Mouse (Mus musculus) erythroblast, adult 5-6 weeks (primary cell): ENCODE results near the gene Inafm2. TPM values are rescaled to one million over a fixed set of nuclear protein-coding genes. Genes with fewer than 3 reads are reported as not detected.

ENCODE experiments used
- ATAC-seq: replicated peaks from 2 replicates; pipeline ENCODE4 v1.8.0; 2016; ENCODE audit warnings: moderate number of reproducible peaks, mild to moderate bottlenecking, moderate TSS enrichment, inconsistent platforms; ENCODE audit not compliant: poor library complexity, low FRiP score, severe bottlenecking
- total RNA-seq, 2 experiments: library from RNA; stranded (forward) in 1 of 2; stranded (reverse) in 1 of 2; fragments of 150-400 nt in 1 of 2; fragments of 200-764, 138-1000 nt in 1 of 2; gene quantifications; 2 replicates each; pipeline versions ENCODE4 v1.2.3 to v1.2.4; 2015 to 2017; ENCODE audit warnings: low replicate concordance in 2 of 2

Gene Inafm2
- total RNA-seq, 2 experiments from 2014 or later = 4.6 to 6.5 TPM

- ATAC-seq = no peak
These were observed 30.3 kb downstream of the Inafm2 start for GRCm38 (mm10) chr2:118775846-118776245.

GRCm38 (mm10) chr2:118776295-118776694 lies 30.7 kb downstream of the Inafm2 start:
- no peak for ATAC-seq

- ATAC-seq = no peak
These were observed 32.9 kb downstream of the Inafm2 start for GRCm38 (mm10) chr2:118778418-118778817.

GRCm38 (mm10) chr2:118779065-118779464 lies 33.5 kb downstream of the Inafm2 start:
- ATAC-seq = no peak

DNA sequence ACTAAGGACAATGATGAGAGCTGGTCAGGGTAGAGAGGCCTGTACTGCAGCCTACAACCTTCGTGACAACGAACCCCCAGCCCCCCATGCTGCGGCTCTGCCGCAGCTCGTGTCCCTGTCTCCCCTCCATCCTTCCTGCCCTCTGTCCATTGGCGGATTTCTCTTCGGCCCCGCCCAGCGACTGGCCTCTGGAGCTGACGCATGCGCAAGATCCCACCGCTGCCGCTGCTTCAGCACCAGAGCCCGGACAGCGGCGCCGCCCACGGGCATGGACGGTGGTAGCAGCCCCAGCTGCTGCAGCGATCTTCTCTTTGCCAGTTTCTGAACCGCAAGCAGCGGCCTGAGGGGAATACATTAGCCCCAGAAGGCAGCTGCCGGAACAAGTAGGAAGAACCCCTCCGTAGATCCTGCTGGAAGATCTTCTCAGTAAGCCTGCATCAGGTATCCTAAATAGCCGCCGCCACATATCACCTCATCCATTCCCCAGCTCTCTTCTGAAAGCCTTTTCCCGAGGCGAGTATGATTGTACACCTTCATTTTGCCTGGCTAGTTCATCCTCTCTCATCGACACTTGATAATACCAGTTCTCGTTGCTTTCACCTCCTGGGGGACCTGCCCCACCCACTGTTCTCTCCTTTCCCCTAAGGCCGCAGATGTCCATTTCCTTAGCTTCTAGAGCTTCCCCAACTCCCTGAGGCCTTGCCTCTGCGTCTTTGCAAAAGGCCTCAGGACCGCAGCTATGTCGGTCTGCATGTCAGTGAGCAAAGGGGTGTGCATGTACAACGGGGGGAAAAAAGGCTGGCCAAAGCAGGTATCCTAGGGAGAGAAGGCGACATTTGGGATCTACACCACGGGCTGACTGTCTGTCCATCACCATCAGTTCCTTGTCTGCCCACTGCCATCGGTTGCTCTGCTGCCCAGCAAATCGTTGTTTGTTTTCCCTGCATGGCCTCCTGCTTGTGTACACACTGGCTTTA lies 34.2 kb downstream of the Inafm2 start, which contains the start of gene Disp2:
Disp2 (plus strand) TSS at position 216 of the 977 bp plus-strand sequence.
- peak; percentile 88 for ATAC-seq

DNA sequence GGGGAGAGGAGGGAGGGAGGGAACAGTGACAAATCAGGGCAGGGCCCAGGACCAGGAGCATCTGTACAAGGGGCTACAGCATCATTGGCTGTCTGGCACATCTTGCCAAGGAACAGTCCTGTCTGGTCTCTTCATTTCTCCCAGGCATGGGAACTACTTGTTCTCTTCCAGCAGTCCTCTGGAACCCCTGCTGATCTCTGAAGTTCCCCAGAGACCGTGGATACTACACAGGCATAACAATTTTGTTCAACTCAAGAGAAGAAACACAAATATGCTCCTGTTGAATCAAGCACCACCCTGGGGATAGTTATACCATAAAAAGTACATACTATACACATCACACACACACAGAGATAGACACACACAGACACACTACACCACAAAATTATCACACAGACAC lies 35.6 kb downstream of the Inafm2 start:
- ATAC-seq = no peak

GRCm38 (mm10) chr2:118782303-118782702 lies 36.7 kb downstream of the Inafm2 start:
- no peak for ATAC-seq

DNA sequence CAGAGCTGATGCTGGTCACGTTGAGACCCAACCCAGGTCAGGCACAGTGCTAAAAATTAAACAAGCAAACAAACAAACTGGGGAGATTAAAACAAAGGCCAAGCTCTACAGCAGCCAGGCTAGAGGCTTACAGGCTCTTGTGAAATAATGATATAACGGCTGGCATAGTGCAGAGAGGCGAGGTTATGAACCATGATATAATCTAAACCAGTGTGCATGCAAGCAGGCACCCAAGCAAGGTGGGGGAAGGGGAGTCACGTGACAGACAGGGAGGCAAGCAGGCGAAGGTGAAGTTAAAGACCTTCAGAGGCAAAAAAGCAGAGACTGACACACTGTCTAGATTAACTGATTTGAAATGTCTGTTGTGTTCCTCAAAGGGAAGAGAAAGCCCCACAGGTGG lies 37.5 kb downstream of the Inafm2 start:
- no peak for ATAC-seq

DNA sequence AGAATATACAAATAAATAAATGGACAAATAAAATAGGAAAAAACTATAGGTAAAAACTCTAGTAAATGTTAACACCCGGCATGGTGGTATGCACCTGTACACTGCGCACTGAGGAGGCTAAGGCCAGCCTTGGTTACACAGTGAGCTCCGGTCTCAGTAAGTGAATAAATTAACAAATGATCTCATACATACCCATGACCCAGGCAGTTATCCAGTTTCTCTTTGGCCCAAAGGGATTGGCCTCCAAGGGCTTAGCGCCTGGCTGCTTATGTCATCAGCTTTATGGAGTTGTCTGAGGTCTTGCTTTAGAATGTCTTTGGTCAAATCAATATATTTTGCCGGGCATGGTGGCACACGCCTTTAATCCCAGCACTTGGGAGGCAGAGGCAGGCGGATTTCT lies 38.1 kb downstream of the Inafm2 start:
- ATAC-seq = no peak

DNA sequence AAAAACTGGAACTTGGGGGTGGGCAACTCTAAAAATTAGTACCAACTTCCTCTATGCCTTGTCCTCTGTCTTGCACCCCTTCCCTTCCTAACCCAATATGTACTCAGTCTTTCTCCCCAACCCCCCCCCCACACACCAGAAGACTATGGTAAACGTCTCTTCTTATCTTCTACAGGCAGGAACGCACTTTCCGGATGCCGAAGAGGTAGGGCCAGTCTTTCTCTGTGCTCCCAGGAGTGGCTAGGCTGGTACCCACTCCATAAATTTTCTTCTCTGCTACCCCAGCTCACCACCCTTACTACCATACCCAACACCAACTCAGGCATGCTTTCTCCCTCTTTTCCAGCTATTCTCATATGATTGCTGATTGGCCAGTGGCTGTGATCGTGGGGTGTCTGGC lies 41.0 kb downstream of the Inafm2 start:
- no peak for ATAC-seq

GRCm38 (mm10) chr2:118789501-118789900 lies 43.9 kb downstream of the Inafm2 start:
- ATAC-seq = no peak

DNA sequence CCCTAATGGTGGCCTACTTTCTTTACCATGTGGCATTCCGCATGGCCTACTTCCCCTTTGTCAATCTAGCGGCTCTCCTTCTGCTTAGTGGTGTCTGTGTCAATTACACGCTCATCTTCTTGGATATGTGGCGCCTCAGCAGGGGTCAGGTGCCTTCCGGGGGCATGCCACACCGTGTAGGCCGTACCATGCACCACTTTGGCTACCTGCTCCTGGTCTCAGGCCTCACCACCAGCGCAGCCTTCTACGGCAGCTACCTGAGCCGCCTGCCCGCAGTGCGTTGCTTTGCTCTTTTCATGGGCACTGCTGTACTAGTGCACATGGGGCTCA lies 44.6 kb downstream of the Inafm2 start:
- no peak for ATAC-seq

DNA sequence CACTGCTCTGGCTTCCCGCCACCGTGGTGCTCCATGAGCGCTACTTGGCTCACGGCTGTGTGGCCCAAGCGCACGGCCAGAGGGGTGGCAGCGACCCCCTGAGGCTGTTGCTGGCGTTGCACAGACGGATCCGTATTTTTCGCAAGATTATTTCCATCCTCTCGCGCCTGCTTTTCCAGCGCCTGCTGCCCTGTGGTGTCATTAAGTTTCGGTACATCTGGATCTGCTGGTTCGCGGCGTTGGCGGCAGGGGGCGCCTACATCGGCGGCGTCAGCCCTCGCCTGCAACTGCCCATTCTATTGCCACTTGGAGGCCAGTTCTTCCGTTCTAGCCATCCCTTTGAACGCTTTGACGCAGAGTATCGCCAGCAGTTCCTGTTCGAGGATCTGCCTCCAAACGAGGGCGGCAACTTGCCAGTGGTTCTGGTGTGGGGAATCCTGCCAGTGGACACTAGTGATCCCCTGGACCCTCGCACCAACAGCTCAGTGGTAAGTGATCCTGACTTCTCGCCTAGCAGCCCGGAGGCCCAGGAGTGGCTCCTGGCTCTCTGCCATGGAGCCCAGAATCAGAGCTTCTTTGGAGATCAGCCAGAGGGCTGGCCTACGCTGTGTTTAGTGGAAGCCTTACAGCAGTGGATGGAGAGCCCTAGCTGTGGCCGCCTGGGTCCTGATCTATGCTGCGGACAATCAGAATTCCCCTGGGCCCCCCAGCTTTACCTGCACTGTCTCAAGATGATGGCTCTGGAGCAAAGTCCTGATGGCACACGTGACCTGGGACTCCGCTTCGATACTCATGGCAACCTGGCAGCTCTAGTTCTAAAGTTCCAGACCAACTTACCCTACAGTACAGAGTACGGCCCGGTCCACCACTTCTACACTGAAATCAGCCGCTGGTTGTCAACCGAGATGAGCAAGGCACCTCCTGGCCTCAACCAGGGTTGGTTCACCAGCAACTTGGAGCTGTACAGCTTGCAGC lies 45.3 kb downstream of the Inafm2 start:
- peak; percentile 55; the same call in 1 of the 2 replicates for ATAC-seq

DNA sequence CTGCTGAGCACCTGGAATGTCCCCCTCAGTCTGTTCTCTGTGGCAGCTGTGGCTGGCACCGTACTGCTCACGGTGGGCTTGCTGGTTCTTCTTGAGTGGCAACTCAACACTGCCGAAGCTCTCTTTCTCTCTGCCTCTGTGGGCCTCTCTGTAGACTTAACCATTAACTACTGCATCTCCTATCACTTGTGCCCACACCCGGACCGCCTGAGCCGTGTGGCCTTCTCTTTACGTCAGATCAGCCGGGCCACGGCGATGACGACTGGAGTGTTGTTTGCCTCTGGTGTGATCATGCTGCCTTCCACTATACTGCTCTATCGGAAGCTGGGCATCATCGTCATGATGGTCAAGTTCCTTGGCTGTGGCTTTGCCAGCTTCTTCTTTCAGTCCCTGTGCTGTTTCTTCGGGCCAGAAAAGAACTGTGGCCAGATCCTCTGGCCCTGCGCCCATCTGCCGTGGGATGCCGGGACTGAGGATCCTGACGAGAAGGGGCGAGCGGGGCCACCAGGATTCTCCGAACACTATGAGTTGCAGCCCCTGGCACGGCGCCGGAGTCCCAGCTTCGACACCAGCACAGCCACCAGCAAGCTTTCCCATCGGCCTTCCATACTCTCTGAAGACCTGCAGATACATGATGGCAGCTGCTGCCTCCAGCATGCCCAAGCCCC lies 46.2 kb downstream of the Inafm2 start:
- no peak for ATAC-seq

- no peak for ATAC-seq
These were observed 46.7 kb downstream of the Inafm2 start for GRCm38 (mm10) chr2:118792259-118792613.

GRCm38 (mm10) chr2:118793636-118794035 lies 48.1 kb downstream of the Inafm2 start:
- no peak for ATAC-seq
